Mouse (Mus musculus) brain, embryonic 18.5 days (tissue): Measurements from ENCODE around the gene Oxt.
A peak's percentile ranks its signal among the peaks of the same experiment; 100 is the strongest.

Experiments
- DNase-seq: peaks from one replicate; pipeline ENCODE4 v3.0.0-alpha.2; 2012; ENCODE audit warnings: low read depth, low spot score

Gene Oxt

GRCm38 (mm10) chr2:130578148-130578547 lies 2.2 kb downstream of the Oxt start:
- no peak for DNase-seq

- no peak for DNase-seq
These were observed 3.8 kb downstream of the Oxt start for GRCm38 (mm10) chr2:130579791-130580190.

GRCm38 (mm10) chr2:130581201-130581600 lies 5.2 kb downstream of the Oxt start:
- DNase-seq: no peak

GRCm38 (mm10) chr2:130582552-130582951 lies 6.6 kb downstream of the Oxt start, which contains the start of gene Avp:
TSS of gene Avp (minus strand) at chr2:130582554.
- no peak for DNase-seq

- DNase-seq: no peak
These were observed 8.1 kb downstream of the Oxt start for GRCm38 (mm10) chr2:130583902-130584560.

GRCm38 (mm10) chr2:130586016-130586415 lies 10.0 kb downstream of the Oxt start:
- no peak for DNase-seq

- DNase-seq: no peak
These were observed 12.4 kb downstream of the Oxt start for GRCm38 (mm10) chr2:130588373-130588772.

- DNase-seq: no peak
These were observed 13.2 kb downstream of the Oxt start for GRCm38 (mm10) chr2:130589157-130589556.

- DNase-seq: no peak
These were observed 13.8 kb downstream of the Oxt start for GRCm38 (mm10) chr2:130589761-130590160.

GRCm38 (mm10) chr2:130591016-130591415 lies 15.0 kb downstream of the Oxt start:
- no peak for DNase-seq

GRCm38 (mm10) chr2:130595596-130595995 lies 19.6 kb downstream of the Oxt start:
- no peak for DNase-seq

GRCm38 (mm10) chr2:130597601-130598010 lies 21.6 kb downstream of the Oxt start:
- peak; percentile 12 for DNase-seq

- no peak for DNase-seq
These were observed 22.4 kb downstream of the Oxt start for GRCm38 (mm10) chr2:130598399-130598798.

- no peak for DNase-seq
These were observed 26.2 kb downstream of the Oxt start for GRCm38 (mm10) chr2:130602195-130602594.

- DNase-seq: no peak
These were observed 37.1 kb downstream of the Oxt start for GRCm38 (mm10) chr2:130613091-130613490.

GRCm38 (mm10) chr2:130618972-130619371 lies 43.0 kb downstream of the Oxt start:
- DNase-seq: no peak
